Mouse (Mus musculus) left cerebral cortex, adult 9 months (tissue): ENCODE results near the gene Cbfa2t2.
"Not testable (repeated sequence)": the region's sequence is repeated elsewhere in the genome, so short reads cannot be mapped to it uniquely, and the experiment has no call there.

Experiments
- DNase-seq, 2 experiments: peaks; one replicate each; pipeline ENCODE4 v3.0.0; 2022; ENCODE audit warnings: low spot score in 2 of 2

The Cbfa2t2 gene

DNA sequence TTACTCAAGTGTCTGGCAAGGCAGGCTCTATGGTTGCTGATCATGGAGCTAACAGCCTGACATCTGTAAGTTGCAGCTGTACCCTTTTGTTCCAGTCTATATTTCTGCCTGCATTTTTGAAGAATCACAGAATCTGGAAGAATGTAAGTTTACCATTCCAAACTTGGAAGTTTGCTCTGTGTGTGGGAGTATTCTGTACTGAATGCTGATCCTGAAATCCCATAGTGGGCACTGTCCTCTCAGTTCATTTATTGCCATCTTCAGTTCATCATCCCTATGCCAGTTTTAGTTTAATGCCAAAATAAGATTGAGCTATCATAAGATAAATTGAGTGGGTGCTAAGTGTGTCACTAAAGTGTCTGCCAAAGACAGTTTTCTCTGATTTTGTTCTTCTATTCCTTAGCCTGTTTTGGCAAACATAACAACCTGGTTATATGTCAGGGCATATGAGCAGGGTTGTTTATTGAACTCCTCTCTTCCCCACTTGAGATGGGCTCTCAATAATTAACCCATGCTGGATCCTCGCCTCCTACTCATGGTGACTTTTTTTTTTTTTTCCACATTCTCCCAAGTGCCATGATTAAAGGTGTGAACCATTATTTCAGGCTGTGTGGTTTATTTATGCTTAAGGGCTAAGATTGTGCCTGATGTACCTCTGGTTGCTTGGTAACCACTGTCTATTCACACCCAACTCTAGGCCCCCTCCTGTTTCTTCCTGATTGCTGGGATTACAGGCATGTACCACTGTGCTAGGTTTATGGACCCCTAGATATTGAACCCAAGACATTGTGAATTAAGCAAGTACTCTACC is 38.2 kb downstream of the Cbfa2t2 start:
- peak in 1 of 2 experiments; percentile 11 for DNase-seq

- DNase-seq = no peak
Observed at GRCm38 (mm10) chr2:154475062-154475349, 38.7 kb downstream of the Cbfa2t2 start.

GRCm38 (mm10) chr2:154475861-154476260 is 39.6 kb downstream of the Cbfa2t2 start:
- DNase-seq = no peak

GRCm38 (mm10) chr2:154477028-154477427 is 40.7 kb downstream of the Cbfa2t2 start:
- peak in 1 of 2 experiments; percentile 32 for DNase-seq

- DNase-seq = no peak
Observed at GRCm38 (mm10) chr2:154491788-154492187, 55.5 kb downstream of the Cbfa2t2 start.

- not testable (repeated sequence) for DNase-seq
Observed at GRCm38 (mm10) chr2:154493559-154493958, 57.3 kb downstream of the Cbfa2t2 start.

GRCm38 (mm10) chr2:154495021-154495420 is 58.7 kb downstream of the Cbfa2t2 start:
- DNase-seq = no peak

DNA sequence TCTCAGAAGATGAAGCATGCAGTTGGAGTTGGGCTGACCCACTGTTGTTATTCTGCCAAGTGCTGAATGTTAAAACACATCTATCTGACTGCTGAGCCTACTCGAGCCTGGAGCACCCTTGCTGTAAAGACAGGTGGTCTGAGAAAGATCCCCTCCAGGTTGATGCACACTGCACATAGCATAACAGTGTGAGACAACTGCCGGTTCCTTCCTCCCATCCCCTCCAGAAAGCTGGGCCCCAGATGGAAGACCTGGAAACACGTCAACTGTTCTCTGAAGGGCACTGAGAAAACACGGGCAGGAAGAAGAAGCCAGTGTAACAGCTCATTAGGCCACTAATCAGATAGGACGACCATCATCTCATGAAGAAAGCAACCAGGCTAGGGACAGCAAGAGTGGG is 62.3 kb downstream of the Cbfa2t2 start:
- no peak for DNase-seq

DNA sequence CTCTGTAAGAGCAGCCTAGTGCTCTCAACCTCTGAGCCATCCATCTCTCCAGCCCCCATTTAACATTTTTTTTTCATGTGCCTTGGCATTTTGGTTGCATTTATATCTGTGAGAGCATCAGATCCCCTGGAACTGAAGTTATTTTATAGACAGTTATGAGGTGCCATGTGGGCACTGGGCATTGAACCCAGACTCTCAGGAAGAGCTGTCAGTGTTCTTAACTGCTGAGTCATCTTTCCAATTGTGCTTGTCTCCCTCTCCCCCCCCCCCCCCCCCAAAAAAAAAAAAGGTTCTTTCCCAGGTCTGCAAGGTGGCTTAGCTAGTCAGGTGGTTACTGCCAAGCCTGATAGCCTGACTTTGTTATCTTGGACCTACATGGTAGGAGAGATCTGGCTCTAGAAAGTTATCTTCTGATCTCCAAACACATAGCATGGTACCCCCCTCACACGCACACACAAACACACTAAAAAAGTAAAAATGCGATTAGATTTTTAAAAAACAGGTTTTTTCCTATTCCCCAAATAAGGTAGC is 63.5 kb downstream of the Cbfa2t2 start:
- no peak for DNase-seq

DNA sequence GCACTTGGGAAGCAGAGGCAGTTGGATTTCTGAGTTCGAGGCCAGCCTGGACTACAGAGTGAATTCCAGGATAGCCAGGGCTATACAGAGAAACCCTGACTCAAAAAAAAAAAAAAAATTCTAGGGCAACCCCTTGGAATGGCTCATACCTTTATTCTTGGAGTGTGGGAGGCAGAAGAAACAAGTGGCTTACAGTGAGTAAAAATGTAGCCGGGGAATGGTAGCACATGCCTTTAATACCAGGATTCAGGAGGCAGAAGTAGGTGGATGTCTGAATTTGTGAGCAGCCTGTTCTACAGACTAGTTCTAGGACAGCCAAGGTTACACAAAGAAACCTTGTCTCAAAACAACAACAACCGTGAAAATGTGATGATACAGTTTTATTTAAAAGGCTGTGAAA is 64.5 kb downstream of the Cbfa2t2 start:
- no peak for DNase-seq

DNA sequence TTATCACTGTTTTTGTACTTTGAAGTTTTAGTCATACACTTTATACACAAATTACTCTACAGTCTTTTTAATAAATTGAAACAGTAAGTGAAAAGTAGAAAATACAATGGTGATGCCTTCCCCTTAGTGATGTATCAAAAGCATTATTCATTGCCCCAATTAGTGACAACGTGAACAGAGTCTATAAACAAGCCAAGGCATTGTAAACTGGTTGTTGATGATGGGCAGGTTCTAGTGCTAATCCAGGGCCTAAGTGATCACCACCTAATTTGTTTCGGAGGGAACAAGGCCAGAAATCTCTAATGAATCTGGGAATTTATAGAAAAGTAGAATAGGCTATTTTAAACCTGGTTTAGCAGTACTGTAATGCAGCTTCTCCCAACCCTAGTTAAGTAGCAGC is 70.8 kb downstream of the Cbfa2t2 start:
- DNase-seq = no peak

DNA sequence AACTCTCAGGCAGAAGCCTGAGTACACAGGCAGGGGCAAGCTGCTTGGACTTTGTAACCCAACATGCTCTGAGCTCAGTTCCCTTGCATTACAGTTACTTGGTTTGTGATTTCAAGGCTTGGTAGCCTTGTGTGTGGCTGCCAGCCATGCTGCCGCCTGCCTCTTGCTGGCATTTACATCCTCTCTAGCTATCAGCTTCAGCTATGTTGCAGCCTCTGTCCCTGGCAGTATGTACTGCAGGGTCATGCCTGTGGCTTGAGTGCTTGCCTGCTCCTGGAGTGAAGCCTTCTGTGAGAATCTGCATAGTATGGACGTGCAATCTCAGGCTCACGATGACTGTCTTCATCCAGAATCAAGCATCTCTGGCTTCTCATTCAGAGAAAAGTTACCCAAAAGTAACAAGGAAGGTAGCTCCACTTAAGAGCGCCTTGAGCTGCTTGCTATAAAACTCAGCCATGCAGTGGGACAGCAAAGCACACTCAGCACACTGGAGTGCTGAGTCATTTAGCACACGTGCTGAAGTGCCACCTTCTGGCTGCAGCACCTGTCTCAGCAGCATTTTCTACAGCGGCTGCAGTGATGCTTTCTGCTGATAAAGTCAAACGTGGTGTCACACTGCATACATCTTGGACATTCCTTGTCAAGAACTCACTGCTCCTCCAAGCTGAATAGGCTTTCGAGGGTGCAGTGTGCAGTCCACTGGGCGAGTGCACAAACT is 71.4 kb downstream of the Cbfa2t2 start:
- peak in 1 of 2 experiments; percentile 36 for DNase-seq

DNA sequence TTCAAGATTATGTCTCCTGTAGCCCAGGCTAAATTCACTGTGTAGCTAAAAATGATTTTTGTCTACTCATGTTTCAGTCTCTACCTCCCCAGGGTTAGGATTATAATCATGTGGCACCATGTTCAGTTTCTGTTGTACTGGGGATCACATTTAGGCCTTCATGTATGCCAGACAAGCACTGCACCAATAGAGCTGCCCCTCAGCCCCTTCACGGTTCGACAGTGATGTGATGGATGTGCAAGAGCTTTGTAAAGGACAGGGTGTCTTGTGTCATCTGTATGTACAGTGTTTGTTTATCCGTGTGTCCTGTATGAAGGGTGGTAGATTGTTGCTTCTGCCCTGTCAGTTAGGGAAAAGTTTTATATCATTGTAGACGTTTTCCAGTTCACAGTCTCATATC is 72.2 kb downstream of the Cbfa2t2 start:
- no peak for DNase-seq

- DNase-seq = no peak
Observed at GRCm38 (mm10) chr2:154510141-154510540, 73.9 kb downstream of the Cbfa2t2 start.

DNA sequence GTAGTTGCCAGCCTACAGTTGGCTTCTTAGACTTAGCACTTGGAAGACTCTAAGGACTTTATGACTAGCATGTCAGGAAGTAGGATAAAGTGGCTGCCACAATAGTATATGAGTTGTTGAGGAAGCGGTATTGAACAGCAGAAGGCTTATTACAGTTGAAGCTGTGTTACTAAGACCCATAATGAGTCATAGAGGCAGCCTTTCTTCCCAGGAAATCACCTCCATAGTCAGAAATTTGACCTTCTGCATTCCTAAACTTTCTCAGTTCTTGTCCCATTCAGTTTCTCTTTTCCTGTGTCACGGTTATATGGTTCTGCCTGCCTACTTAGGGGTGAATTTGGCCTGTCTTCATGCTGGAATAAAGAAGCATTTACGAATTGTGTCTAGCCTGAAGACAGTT is 80.7 kb downstream of the Cbfa2t2 start:
- DNase-seq = no peak

DNA sequence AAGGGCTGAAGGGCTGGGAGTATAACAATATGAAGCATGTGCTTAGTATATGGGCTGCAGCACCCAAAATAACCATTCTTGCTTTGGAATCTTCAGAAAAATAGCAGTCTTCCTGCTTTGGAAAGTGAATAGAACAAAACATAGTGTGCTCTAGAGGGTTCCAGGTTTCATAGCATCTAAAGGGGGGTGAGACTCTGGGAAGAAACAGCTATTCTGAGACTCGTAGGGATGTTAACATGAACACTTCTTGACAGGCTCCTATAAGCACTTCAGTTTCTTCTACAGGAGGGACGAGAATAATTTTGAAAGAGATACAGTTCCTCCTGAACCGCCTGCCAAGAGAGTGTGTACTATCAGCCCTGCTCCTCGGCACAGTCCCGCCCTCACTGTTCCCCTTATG is 81.1 kb downstream of the Cbfa2t2 start:
- no peak for DNase-seq

DNA sequence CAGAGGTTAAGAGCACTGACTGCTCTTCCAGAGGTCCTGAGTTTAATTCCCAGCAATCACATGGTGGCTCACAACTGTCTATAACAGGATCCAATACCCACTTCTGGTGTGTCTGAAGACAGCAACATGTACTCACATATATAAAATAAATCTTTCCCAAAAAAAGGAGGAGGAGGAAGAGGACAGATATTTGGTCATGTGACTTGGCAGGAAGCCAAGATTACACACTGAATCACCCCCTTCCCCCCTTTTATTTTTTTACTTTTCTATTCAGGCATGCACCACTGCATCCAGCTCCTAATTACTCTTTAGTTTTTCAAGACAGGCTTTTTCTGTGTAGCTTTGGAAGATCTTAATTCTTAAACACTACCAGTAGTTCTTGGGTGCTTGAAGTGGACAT is 85.2 kb downstream of the Cbfa2t2 start:
- DNase-seq = no peak

GRCm38 (mm10) chr2:154522334-154522733 is 86.1 kb downstream of the Cbfa2t2 start:
- no peak for DNase-seq

GRCm38 (mm10) chr2:154525285-154525684 is 89.0 kb downstream of the Cbfa2t2 start:
- peak in 1 of 2 experiments; percentile 58 for DNase-seq

DNA sequence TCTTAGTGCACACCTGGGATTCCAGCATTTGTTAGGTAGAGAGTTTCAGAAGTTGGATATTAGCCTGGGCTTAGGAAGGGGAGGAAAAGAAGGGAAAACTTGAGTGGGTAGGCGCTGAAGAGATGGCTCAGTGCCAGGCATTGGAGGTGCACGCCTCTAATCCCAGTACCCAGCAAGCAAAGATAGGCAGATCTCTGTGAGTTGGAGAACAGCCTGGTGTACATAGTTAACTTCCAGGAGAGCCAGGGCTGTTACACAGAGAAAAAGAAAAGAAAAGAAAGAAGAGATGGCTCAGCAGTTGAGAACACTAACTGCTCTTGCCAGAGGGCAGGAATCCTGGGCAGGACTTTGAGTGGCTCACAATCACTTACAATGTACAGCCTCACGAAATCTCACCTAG is 90.2 kb downstream of the Cbfa2t2 start:
- DNase-seq = no peak

DNA sequence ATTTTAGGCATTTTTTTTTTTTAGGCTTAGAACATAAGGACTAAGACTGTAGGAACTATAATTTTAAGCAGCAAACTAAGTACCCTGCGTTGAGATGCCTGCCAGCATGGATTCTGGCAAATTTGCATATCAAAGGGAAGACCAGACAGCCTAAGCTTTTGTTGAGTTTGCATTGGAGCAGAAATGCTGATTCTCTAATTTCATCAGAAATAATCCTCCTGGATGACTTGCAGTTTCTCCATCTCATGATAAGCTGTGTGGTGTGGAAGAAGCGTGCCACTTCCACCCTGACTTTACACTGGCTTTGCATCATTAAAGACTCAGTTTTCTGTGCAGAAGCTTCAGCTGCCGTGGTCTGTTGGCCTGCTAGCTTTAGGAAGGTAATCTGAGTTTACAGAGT is 96.6 kb downstream of the Cbfa2t2 start:
- no peak for DNase-seq

DNA sequence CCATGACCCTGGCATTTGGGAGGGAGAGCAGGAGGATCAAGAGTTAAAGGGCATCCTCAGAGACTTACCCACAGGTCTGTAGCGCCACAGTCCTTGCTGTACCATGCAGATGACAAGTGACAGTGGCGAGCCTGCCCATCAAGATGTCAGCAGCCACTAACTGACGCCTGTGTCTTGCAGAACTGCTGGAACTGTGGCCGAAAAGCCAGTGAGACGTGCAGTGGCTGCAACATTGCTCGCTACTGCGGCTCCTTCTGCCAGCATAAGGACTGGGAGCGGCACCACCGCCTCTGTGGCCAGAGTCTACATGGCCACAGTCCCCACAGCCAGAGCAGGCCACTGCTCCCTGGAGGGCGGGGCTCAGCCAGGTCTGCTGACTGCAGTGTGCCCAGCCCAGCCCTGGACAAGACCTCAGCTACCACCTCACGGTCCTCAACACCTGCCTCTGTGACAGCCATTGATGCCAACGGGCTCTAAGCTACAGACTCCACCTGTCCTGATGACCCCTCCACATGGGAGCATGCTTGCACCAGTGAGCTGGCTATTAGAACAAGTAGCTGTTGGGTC is 98.5 kb downstream of the Cbfa2t2 start:
- no peak for DNase-seq

DNA sequence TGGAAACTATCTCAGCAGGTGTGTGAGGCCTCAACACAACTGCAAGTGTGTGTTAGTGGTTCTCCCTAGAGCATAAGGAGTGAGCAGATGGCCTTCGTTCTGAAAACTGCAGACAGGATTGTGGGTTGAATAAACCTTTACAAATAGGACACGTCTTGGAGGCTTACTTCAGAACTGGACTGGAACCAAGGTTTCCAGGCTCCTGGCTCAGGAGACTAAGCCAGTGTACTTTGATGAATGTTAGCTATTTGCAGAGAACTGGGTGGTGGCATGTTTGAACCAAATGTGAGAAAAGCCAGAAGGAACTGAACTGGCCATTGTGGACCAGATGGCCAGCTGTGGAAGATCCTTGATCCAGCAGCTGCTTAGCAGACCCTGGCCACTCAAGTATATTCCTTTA is 102.0 kb downstream of the Cbfa2t2 start:
- DNase-seq = peak in 1 of 2 experiments; percentile 82
